Mouse (Mus musculus) midbrain, embryonic 10.5 days (tissue): ENCODE measurements at regions not wholly inside any gene's neighbourhood (a gene's known extent, or its start where the extent isn't known, plus 50 kb on each side); places are given as distances from the start of the nearest gene placed in this dataset.

Experiments
- DNase-seq: peaks from one replicate; pipeline ENCODE4 v3.0.0-alpha.2; 2017; ENCODE audit warnings: low spot score
- H3K27ac ChIP-seq: fragments of 300-500 bp; sonication (generic); replicated peaks from 2 replicates; pipeline ENCODE4 v1.5.1; 2016; ENCODE audit warnings: mild to moderate bottlenecking
- H3K27me3 ChIP-seq: fragments of 300-500 bp; sonication (generic); 2 replicates; pipeline ENCODE4 v1.6.1; 2016; ENCODE audit warnings: low read depth, mild to moderate bottlenecking; ENCODE audit not compliant: poor library complexity, severe bottlenecking
- H3K36me3 ChIP-seq: fragments of 300-500 bp; sonication (generic); 2 replicates; pipeline ENCODE4 v1.6.1; 2016; ENCODE audit warnings: mild to moderate bottlenecking, moderate library complexity
- H3K4me1 ChIP-seq: fragments of 300-500 bp; sonication (generic); 2 replicates; pipeline ENCODE4 v1.6.1; 2016
- H3K4me3 ChIP-seq: fragments of 300-500 bp; sonication (generic); 2 replicates; pipeline ENCODE4 v1.5.1; 2016; ENCODE audit warnings: mild to moderate bottlenecking, moderate library complexity
- H3K9me3 ChIP-seq: fragments of 300-500 bp; sonication (generic); replicated peaks from 2 replicates; pipeline ENCODE4 v1.6.1; 2016; ENCODE audit warnings: mild to moderate bottlenecking
- whole genome bisulfite sequencing: fragments of 180-500 bp; shearing (Covaris S2); methylation state at CpG from one replicate; pipeline ENCODE4 v1.1.7; 2016; 5-methylcytosine and 5-hydroxymethylcytosine counted together

DNA sequence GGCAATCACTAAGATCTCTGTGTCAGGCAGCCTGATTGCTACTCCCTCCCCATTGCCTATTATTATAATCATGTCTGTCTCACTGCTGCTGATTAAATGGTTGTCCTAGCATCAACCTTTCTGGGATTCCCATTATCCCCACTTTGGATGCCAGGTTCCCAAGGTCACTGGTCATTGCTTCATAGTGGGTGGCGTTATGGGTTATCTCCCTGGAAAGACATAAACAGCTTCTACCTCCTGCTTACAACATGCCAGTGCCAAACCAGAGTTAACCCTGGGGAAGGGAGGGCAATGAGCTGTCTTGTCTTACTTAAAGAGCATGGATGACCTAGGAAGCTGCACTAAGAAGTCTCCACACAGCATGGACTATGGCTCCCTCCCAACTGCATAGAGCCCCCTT, 136.9 kb downstream of the Uaca start:
- no peak for DNase-seq
- Histone ChIP-seq H3K36me3 (no peaks in the 10 kb centered on the region), H3K9me3 (no peaks in the 10 kb centered on the region), H3K27ac (no peak overlapping the region), H3K4me3 (no peak overlapping the region), H3K27me3 (no peaks in the 10 kb centered on the region), H3K4me1 (peaks cover 3% of the 10 kb centered on the region; the same call in 1 of the 2 replicates)
- WGBS: 93% methylated on average over 1 of the region's 1 CpGs

DNA sequence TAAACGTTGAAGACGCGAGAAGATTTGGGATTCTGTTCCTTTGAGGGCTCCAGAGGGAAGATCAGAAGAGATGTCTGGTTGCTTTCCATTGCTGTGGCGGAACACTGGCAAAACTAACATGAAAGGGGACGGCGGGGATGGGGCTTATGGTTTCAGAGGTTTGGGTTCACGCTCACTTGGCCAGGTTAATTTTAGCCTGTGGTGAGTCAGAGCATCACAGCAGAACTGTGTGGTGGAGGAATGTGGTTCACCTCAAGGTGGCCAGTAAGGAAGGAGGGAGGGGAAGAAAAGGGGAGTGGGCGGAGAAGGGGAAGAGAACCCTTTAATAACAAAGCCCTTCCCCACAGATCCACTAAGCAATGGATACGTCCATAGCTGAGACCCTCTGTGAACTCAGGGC, 142.6 kb downstream of the Uaca start:
- 89% methylated on average over 9 of the region's 9 CpGs for WGBS

DNA sequence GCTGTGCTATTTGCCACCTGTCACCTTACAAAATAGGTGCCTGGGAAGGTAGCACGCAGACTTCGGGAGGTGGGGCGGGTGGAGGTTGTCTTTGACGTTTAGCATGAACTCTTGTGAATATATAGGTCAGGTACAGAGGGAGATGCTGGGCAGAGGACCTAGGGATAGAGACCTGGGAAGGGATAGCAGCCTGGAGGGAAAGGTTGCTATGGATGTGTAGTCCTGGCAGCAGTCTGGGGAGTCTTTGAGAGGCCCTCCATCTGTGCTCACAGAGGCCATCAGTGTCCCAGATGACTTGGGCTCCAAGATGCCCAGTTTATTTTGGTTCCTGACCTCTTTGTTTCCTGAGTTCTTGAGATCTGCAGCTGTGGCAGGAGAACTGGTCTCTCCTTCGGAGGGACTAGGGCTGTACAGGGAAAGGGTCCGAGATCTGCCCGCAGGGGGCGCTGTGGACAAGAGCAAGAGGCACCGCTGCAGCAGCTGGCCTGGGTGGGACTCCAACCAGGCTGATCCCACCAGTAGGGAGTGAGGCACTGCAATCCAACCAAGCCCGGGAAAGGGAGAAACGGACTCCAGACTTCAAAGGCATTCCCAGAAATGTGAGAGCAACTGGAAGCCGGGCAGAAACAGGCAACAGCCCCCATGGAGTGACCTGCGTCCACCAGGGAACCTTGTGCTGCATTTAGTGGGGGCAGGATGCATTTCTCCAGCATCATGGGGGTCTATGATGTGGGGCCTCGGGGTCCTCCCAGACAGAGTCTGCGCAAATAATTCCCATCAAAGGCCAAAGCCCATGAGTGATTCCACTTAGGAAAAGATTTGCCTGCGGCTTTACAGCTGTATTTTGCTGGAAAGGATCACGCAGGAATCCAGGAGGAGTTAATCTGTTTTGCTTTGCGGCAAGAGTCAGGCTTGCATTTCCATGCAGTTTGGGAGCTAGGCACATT, 145.8 kb downstream of the Uaca start:
- H3K4me3 ChIP-seq: no peak overlapping the region
- 25% methylated on average over 18 of the region's 18 CpGs for WGBS
- peaks cover 32% of the 10 kb centered on the region for H3K27me3 ChIP-seq
- no peaks in the 10 kb centered on the region for H3K36me3 ChIP-seq
- DNase-seq: peak; percentile 94
- peaks cover 19% of the 10 kb centered on the region for H3K4me1 ChIP-seq
- peak overlapping the region; percentile 69 for H3K27ac ChIP-seq
- H3K9me3 ChIP-seq: no peaks in the 10 kb centered on the region

More for the DNA sequence above, 142.6 kb downstream of the Uaca start:
- no peak overlapping the region for H3K27ac ChIP-seq
- peaks cover 22% of the 10 kb centered on the region; the same call in 1 of the 2 replicates for H3K27me3 ChIP-seq
- no peaks in the 10 kb centered on the region for H3K36me3 ChIP-seq
- no peaks in the 10 kb centered on the region for H3K9me3 ChIP-seq
- no peak overlapping the region for H3K4me3 ChIP-seq
- no peak for DNase-seq
- H3K4me1 ChIP-seq: peaks cover 17% of the 10 kb centered on the region

DNA sequence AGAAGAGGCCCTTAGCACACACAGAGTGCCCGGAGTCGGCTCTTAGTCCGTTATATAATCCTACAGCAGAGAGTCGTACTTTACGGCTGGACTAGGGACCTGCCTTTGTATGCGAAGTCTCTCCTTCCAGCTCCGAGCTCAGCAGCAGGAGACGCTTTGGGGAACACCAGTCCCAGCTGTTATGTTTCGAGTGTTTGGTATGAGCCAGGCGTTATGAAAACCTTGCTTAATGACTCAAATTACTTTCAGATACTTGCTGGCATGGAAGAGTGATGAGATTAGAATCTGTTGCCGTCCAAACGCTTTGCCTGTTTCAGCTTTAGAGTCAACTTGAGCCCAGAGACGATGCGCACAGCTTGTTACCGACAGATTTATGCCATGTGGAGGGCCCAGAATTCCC, 153.0 kb downstream of the Uaca start:
- no peaks in the 10 kb centered on the region for H3K36me3 ChIP-seq
- H3K9me3 ChIP-seq: no peaks in the 10 kb centered on the region
- DNase-seq: no peak
- H3K4me3 ChIP-seq: no peak overlapping the region
- 86% methylated on average over 15 of the region's 15 CpGs for WGBS
- peaks cover 36% of the 10 kb centered on the region for H3K27me3 ChIP-seq
- H3K27ac ChIP-seq: no peak overlapping the region
- H3K4me1 ChIP-seq: peaks cover 33% of the 10 kb centered on the region

GRCm38 (mm10) chr9:60948531-60949070, 154.3 kb downstream of the Uaca start:
- WGBS: 60% methylated on average over 10 of the region's 10 CpGs
- no peak overlapping the region for H3K27ac ChIP-seq
- peaks cover 25% of the 10 kb centered on the region for H3K27me3 ChIP-seq
- H3K9me3 ChIP-seq: no peaks in the 10 kb centered on the region
- no peak for DNase-seq
- H3K36me3 ChIP-seq: no peaks in the 10 kb centered on the region
- H3K4me3 ChIP-seq: no peak overlapping the region
- H3K4me1 ChIP-seq: peaks cover 32% of the 10 kb centered on the region

GRCm38 (mm10) chr9:60950161-60950560, 155.8 kb downstream of the Uaca start:
- Histone ChIP-seq H3K27ac (peak overlapping the region; percentile 83), H3K4me1 (peaks cover 32% of the 10 kb centered on the region), H3K27me3 (peaks cover 25% of the 10 kb centered on the region), H3K36me3 (no peaks in the 10 kb centered on the region), H3K9me3 (no peaks in the 10 kb centered on the region), H3K4me3 (no peak overlapping the region)
- DNase-seq: no peak
- 89% methylated on average over 5 of the region's 5 CpGs for WGBS

- Histone ChIP-seq H3K4me3 (no peak overlapping the region), H3K27me3 (peaks cover 18% of the 10 kb centered on the region), H3K4me1 (peaks cover 32% of the 10 kb centered on the region), H3K9me3 (no peaks in the 10 kb centered on the region), H3K36me3 (no peaks in the 10 kb centered on the region), H3K27ac (peak overlapping the region; percentile 83)
- DNase-seq: peak; percentile 62
- 9% methylated on average over 10 of the region's 10 CpGs for WGBS
Measured at GRCm38 (mm10) chr9:60951071-60951561, 156.8 kb downstream of the Uaca start.

DNA sequence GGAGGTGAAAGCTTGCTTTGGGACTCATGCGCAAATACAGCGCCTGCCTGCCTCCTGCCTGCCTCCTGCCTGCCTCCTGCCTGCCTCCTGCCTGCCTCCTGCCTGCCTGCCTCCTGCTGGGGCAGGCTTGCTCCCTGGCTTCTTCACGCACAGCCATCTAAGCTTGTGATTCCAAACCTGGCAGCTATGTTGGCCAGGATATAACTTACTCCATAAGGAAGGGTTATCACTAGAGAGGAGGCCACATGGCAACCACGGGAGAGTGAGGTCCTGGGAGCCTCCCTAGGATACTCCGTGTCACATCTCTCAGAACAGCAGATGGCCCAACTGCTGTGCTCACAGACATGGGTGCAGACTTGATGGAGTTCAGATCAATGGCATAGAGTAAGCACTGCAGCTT, 163.1 kb downstream of the Uaca start:
- H3K4me1 ChIP-seq: 0 out of 2 replicates have a peak, but pooled peaks cover 5% of the 10 kb centered on the region
- no peak overlapping the region; the same call in 1 of the 2 replicates for H3K27ac ChIP-seq
- H3K9me3 ChIP-seq: no peaks in the 10 kb centered on the region
- 60% methylated on average over 5 of the region's 5 CpGs for WGBS
- DNase-seq: no peak
- no peak overlapping the region for H3K4me3 ChIP-seq
- H3K36me3 ChIP-seq: no peaks in the 10 kb centered on the region
- no peaks in the 10 kb centered on the region; the same call in 1 of the 2 replicates for H3K27me3 ChIP-seq

DNA sequence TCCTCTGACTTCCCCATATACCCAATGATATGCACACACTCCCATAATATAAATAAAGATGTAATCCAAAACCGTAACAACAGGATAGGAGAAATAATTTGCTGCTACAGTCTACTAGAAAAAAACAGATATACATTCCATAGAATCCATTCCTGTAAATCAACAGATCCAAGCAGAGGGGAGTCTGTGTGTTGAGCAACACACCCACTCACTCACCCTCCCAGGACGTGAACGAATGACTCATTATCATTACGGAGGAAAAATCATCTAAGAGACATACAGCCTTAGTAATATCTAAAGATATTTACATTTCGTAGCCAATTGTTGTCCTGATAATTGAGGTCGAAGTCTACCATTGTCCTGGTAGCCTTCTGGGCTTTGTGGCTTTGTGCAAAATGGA, 165.2 kb downstream of the Uaca start:
- no peaks in the 10 kb centered on the region for H3K36me3 ChIP-seq
- H3K9me3 ChIP-seq: no peaks in the 10 kb centered on the region
- no peak overlapping the region for H3K4me3 ChIP-seq
- H3K27me3 ChIP-seq: no peaks in the 10 kb centered on the region; the same call in 1 of the 2 replicates
- peaks cover 7% of the 10 kb centered on the region for H3K4me1 ChIP-seq
- H3K27ac ChIP-seq: no peak overlapping the region
- WGBS: 94% methylated on average over 6 of the region's 6 CpGs
- DNase-seq: no peak

DNA sequence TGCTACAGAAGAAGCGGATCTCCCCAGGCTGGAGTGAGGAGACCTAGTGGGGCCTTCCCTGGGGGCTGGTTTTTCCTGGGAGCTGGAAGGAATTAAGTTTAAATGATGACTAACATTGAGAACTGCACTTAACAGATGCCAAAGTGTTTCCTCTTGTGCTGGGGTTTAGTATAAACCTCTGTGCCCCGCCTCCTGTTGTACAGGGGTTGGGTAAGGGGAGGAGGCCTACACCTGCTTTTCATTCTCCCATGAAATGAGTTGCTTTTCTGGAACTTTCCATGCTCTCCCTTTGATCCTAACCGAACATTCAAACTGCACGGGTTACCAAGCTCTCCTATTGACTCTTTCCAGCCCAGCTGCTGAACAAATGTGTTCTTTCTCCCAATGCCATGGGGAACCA, 167.7 kb downstream of the Uaca start:
- Histone ChIP-seq H3K4me3 (no peak overlapping the region), H3K27ac (no peak overlapping the region), H3K4me1 (peaks cover 20% of the 10 kb centered on the region), H3K36me3 (no peaks in the 10 kb centered on the region), H3K27me3 (no peaks in the 10 kb centered on the region; the same call in 1 of the 2 replicates), H3K9me3 (no peaks in the 10 kb centered on the region)
- no peak for DNase-seq
- WGBS: 86% methylated on average over 4 of the region's 4 CpGs

DNA sequence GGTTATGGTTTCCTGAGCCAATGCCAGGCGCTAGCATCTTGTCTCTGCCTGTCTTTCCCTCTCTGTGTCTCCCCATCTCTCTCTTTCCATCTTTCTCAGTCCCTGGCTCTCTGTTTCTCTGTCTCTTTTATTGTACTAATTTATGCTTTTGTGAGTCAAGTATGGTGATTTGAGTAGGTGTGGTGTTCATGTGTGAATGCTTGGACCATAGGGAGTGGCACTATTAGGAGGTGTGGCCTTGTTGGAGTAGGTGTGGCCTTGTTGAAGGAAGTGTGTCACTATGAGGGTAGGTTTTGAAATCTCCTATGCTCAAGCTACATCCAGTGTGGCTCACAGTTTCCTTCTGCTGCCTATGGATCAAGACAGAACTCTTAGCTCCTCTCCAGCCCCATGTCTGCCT, 171.3 kb downstream of the Uaca start:
- no peaks in the 10 kb centered on the region for H3K9me3 ChIP-seq
- H3K27ac ChIP-seq: no peak overlapping the region
- H3K36me3 ChIP-seq: no peaks in the 10 kb centered on the region
- DNase-seq: no peak
- no peaks in the 10 kb centered on the region for H3K27me3 ChIP-seq
- peaks cover 24% of the 10 kb centered on the region for H3K4me1 ChIP-seq
- no peak overlapping the region for H3K4me3 ChIP-seq
- 89% methylated on average over 1 of the region's 1 CpGs for WGBS

GRCm38 (mm10) chr9:60968281-60969031, 174.1 kb downstream of the Uaca start:
- Histone ChIP-seq H3K4me1 (peaks cover 24% of the 10 kb centered on the region), H3K36me3 (no peaks in the 10 kb centered on the region), H3K4me3 (no peak overlapping the region), H3K27ac (no peak overlapping the region; the same call in 1 of the 2 replicates), H3K27me3 (no peaks in the 10 kb centered on the region), H3K9me3 (no peaks in the 10 kb centered on the region)
- WGBS: 64% methylated on average over 4 of the region's 4 CpGs
- no peak for DNase-seq
